Mouse (Mus musculus): ENCODE data around the gene Iqcf1.

- no peak for TF ChIP-seq POLR2A (IDR thresholded peaks at IDR 0.05; ENCODE audit: borderline replicate concordance, control insufficient read depth, low read depth, low read length)
- TF ChIP-seq CTCF (IDR thresholded peaks at IDR 0.05; ENCODE audit: control insufficient read depth, insufficient read depth, low read length), result no peak
Observed at GRCm38 (mm10) chr9:106475663-106476001, 24.1 kb upstream of the Iqcf1 start, which contains the start of gene Rrp9.

All from bone marrow, adult 2 months (tissue).